Mouse (Mus musculus) liver, embryonic 14.5 days (tissue): ENCODE measurements around the gene Gm34653.

Experiments used
- CTCF ChIP-seq: IDR thresholded peaks from 2 replicates; pipeline ENCODE4 v1.5.1; 2016; ENCODE audit warnings: antibody characterized with exemption, low read depth, control low read depth
- EP300 ChIP-seq: IDR thresholded peaks from 2 replicates; pipeline ENCODE4 v1.6.1; 2016; ENCODE audit warnings: antibody characterized with exemption, low read depth

GRCm38 (mm10) chr2:34882757-34883156 lies 50.0 kb downstream of the Gm34653 start:
- TF ChIP-seq CTCF = no peak
- no peak for TF ChIP-seq EP300
